Mouse (Mus musculus) cortical plate, adult 2 months (tissue): ENCODE results near the gene Pkm.

Experiments
- CTCF ChIP-seq: fragments of 200-500 bp; IDR thresholded peaks from 2 replicates; pipeline ENCODE4 v1.5.1; 2011; ENCODE audit warnings: mild to moderate bottlenecking, control low read depth, low read length; ENCODE audit not compliant: insufficient read depth; ENCODE audit errors: extremely low read depth
- POLR2A ChIP-seq: fragments of 200-500 bp; IDR thresholded peaks from 2 replicates; pipeline ENCODE4 v1.6.1; 2011; ENCODE audit warnings: mild to moderate bottlenecking, low read length, control low read depth; ENCODE audit not compliant: insufficient read depth; ENCODE audit errors: extremely low read depth

GRCm38 (mm10) chr9:59678313-59678712 lies 22.1 kb downstream of the Pkm start:
- TF ChIP-seq CTCF = peak; percentile 74
- TF ChIP-seq POLR2A = no peak
